Mouse (Mus musculus) kidney, adult 2 months (tissue): ENCODE results near the gene Gm20662.

ENCODE experiments used
- CTCF ChIP-seq: fragments of 200-500 bp; conservative IDR thresholded peaks from 2 replicates; pipeline ENCODE4 v1.5.1; 2011; ENCODE audit warnings: low read depth, mild to moderate bottlenecking, control low read depth, low read length, moderate library complexity, mixed read lengths; ENCODE audit not compliant: insufficient read depth, insufficient read length
- POLR2A ChIP-seq: fragments of 200-500 bp; IDR thresholded peaks from one replicate; pipeline ENCODE4 v1.6.1; 2011; ENCODE audit warnings: low read depth, low read length, control low read depth

DNA sequence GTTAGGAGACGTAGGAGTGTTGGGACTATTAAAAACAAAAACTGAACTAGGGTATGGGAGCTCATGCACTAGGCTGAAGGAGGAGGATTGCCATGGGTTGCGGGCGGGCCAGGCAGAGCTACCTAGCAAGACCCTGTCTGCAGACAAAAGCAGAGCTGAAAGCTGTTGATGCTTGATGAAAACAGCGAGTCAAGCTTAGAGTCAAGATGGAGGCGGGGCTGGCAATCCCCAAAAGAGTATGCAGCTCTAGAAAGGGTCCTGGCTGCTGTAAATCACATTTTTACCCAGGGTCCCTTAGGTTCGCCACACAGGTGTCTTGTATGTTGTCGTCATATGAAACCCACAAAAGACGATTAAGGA is 7.4 kb downstream of the Gm20662 start:
- no peak for TF ChIP-seq CTCF
- TF ChIP-seq POLR2A: no peak
